Mouse (Mus musculus): ENCODE results near the gene Hist1h2bn. TPM values are rescaled to one million over a fixed set of nuclear protein-coding genes. Genes with fewer than 3 reads are reported as not detected.
"Not testable (repeated sequence)": the region's sequence is repeated elsewhere in the genome, so short reads cannot be mapped to it uniquely, and the experiment has no call there.

Hist1h2bn gene
- polyA plus RNA-seq, 1 experiment from 2014 or later = 3.5 TPM

- Histone ChIP-seq H3K9ac (ENCODE audit: low read depth, low read length) (peak overlapping the region; percentile 54), H3K4me3 (ENCODE audit: low read depth, low read length) (peak overlapping the region; percentile 44), H3K4me2 (ENCODE audit: low read depth, low read length) (peak overlapping the region; percentile 60), H3K9me3 (ENCODE audit: control insufficient read depth, low read length) (no peaks in the 10 kb centered on the region), H3K36me3 (ENCODE audit: control insufficient read depth, insufficient read depth, low read length) (no peaks in the 10 kb centered on the region), H3K4me1 (ENCODE audit: control insufficient read depth, insufficient read depth, low read length) (peaks cover 38% of the 10 kb centered on the region), H3K27me3 (replicated peaks; ENCODE audit: control insufficient read depth, insufficient read depth, low read length) (no peaks in the 10 kb centered on the region), H3K27ac (replicated peaks; ENCODE audit: low read depth, low read length) (peak overlapping the region; percentile 89)
- ATAC-seq (ENCODE audit: low read depth) (no peak), DNase-seq (ENCODE audit: low spot score) (no peak)
- WGBS = 36% methylated on average over 6 of the region's 6 CpGs
Measured at GRCm38 (mm10) chr13:21784311-21784710, 30.4 kb downstream of the Hist1h2bn start.

- DNase-seq (ENCODE audit: low spot score) = peak; percentile 64
- 4% methylated on average over 8 of the region's 8 CpGs for WGBS
- Histone ChIP-seq H3K36me3 (ENCODE audit: control insufficient read depth, insufficient read depth, low read length) (no peaks in the 10 kb centered on the region), H3K27ac (replicated peaks; ENCODE audit: low read depth, low read length) (peak overlapping the region; percentile 90), H3K4me2 (ENCODE audit: low read depth, low read length) (peak overlapping the region; percentile 56), H3K4me1 (ENCODE audit: control insufficient read depth, insufficient read depth, low read length) (peaks cover 39% of the 10 kb centered on the region), H3K27me3 (replicated peaks; ENCODE audit: control insufficient read depth, insufficient read depth, low read length) (no peaks in the 10 kb centered on the region), H3K9me3 (ENCODE audit: control insufficient read depth, low read length) (no peaks in the 10 kb centered on the region), H3K4me3 (ENCODE audit: low read depth, low read length) (peak overlapping the region; percentile 36), H3K9ac (ENCODE audit: low read depth, low read length) (peak overlapping the region; percentile 63)
- ATAC-seq (ENCODE audit: low read depth) = no peak
Measured at GRCm38 (mm10) chr13:21786189-21786898, 32.4 kb downstream of the Hist1h2bn start.

DNA sequence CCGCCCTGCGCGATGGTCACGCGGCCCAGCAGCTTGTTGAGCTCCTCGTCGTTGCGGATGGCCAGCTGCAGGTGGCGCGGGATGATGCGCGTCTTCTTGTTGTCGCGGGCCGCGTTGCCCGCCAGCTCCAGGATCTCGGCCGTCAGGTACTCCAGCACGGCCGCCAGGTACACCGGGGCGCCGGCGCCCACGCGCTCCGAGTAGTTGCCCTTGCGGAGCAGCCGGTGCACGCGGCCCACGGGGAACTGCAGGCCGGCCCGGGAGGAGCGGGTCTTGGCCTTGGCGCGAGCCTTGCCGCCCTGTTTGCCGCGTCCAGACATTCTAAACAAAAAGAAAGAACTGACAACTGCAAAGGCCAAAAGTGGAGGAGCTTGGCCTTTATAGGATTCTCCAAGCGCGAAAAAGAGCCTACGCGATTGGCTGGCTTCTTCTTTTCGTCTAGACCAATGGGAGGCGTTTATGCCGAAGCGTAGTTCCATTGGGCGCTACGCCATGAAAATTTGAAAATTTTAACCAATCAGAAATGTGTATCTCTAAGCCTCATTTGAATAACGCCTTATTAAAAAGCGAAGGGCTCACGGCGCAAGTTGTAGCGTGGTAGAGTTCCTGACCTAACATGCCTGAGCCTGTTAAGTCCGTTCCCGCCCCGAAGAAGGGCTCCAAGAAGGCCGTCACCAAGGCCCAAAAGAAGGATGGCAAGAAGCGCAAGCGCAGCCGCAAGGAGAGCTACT, 33.1 kb downstream of the Hist1h2bn start, which contains the start of the genes Hist1h2an and Hist1h2bp:
Hist1h2an (minus strand) TSS at position 320 of the 731 bp plus-strand sequence.
Hist1h2bp (plus strand) TSS at position 563 of the 731 bp plus-strand sequence.
- H3K9me3 ChIP-seq (ENCODE audit: control insufficient read depth, low read length); H3K27me3 ChIP-seq (replicated peaks; ENCODE audit: control insufficient read depth, insufficient read depth, low read length); H3K36me3 ChIP-seq (ENCODE audit: control insufficient read depth, insufficient read depth, low read length): not testable (repeated sequence)
- peak within 1 kb of the TSS; percentile 63 for H3K9ac ChIP-seq (ENCODE audit: low read depth, low read length)
- H3K4me2 ChIP-seq (ENCODE audit: low read depth, low read length) = peak within 1 kb of the TSS; percentile 56
- WGBS = under 1% methylated on average over 34 of the region's 63 CpGs
- peak within 1 kb of the TSS; percentile 90 for H3K27ac ChIP-seq (replicated peaks; ENCODE audit: low read depth, low read length)
- peak; percentile 93 for ATAC-seq (ENCODE audit: low read depth)
- H3K4me3 ChIP-seq (ENCODE audit: low read depth, low read length) = peak within 1 kb of the TSS; percentile 36
- DNase-seq (ENCODE audit: low spot score) = peak; percentile 99
- H3K4me1 ChIP-seq (ENCODE audit: control insufficient read depth, insufficient read depth, low read length) = peaks cover 38% of the 10 kb centered on the region

DNA sequence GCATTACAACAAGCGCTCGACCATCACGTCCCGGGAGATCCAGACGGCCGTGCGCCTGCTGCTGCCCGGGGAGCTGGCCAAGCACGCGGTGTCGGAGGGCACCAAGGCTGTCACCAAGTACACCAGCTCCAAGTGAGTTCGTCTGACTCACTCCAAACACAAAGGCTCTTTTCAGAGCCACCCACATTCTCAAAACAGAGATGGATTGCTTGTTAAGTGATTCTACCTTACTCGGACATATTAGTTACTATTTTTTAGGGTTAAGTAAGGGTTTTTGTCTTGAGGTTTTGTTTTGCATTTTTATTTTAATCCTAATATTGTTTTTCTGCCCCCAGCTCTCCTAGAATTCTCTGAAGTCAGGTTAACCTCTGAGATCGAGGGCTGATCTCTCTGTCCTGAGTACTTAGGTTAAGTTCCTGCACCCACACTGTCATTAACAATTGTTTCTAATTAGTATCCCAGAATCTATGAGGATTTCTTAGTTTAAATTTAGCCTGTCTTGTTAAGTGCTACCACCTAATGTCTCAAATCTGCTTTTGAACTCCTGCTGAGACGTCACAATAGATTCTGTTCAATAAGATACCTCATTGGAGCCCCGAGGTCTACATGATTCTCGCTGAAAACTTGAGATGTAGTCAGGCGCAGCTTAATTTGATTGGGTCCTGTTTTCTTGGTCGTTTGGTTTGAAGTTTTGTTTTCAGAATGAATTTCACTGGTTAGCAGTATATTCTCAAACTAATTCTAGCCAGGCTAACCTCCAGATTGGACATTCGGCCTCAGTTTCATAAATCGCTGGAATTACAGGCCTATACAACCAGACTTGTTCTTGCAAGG, 34.1 kb downstream of the Hist1h2bn start:
- no peaks in the 10 kb centered on the region for H3K9me3 ChIP-seq (ENCODE audit: control insufficient read depth, low read length)
- H3K4me3 ChIP-seq (ENCODE audit: low read depth, low read length) = peak overlapping the region; percentile 36
- H3K4me2 ChIP-seq (ENCODE audit: low read depth, low read length) = peak overlapping the region; percentile 56
- peak overlapping the region; percentile 90 for H3K27ac ChIP-seq (replicated peaks; ENCODE audit: low read depth, low read length)
- H3K9ac ChIP-seq (ENCODE audit: low read depth, low read length) = peak overlapping the region; percentile 50
- H3K36me3 ChIP-seq (ENCODE audit: control insufficient read depth, insufficient read depth, low read length) = no peaks in the 10 kb centered on the region
- ATAC-seq (ENCODE audit: low read depth) (0 out of 2 replicates have a peak, but pooled peaks have one; percentile 2), DNase-seq (ENCODE audit: low spot score) (peak; percentile 68)
- H3K4me1 ChIP-seq (ENCODE audit: control insufficient read depth, insufficient read depth, low read length) = peaks cover 31% of the 10 kb centered on the region
- WGBS = 16% methylated on average over 13 of the region's 21 CpGs
- H3K27me3 ChIP-seq (replicated peaks; ENCODE audit: control insufficient read depth, insufficient read depth, low read length) = no peaks in the 10 kb centered on the region

DNA sequence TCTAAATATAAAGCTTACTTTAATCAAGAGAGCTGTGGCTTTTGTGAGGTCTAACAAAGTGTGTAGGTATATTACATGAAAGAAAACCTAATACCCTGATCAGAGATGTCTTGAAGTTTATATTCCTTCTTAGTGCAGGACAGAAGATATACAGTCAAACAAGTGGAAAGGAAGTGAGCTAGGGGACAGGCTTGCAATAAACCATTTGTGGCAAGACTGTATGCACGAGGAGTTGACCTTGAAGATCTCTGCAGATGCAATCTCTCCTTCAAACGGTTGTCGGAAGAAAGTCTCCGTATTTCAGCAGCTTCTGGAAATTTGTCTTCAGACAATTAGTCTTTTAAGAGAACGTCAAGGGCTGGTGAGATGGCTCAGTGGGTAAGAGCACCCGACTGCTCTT, 36.0 kb downstream of the Hist1h2bn start:
- 52% methylated on average over 6 of the region's 6 CpGs for WGBS
- Histone ChIP-seq H3K36me3 (ENCODE audit: control insufficient read depth, insufficient read depth, low read length) (no peaks in the 10 kb centered on the region), H3K9ac (ENCODE audit: low read depth, low read length) (no peak overlapping the region), H3K4me1 (ENCODE audit: control insufficient read depth, insufficient read depth, low read length) (peaks cover 22% of the 10 kb centered on the region), H3K4me2 (ENCODE audit: low read depth, low read length) (no peak overlapping the region), H3K27me3 (replicated peaks; ENCODE audit: control insufficient read depth, insufficient read depth, low read length) (no peaks in the 10 kb centered on the region), H3K9me3 (ENCODE audit: control insufficient read depth, low read length) (no peaks in the 10 kb centered on the region), H3K4me3 (ENCODE audit: low read depth, low read length) (no peak overlapping the region), H3K27ac (replicated peaks; ENCODE audit: low read depth, low read length) (no peak overlapping the region)
- ATAC-seq (ENCODE audit: low read depth) = no peak
- DNase-seq (ENCODE audit: low spot score) = no peak

GRCm38 (mm10) chr13:21790601-21791283, 36.8 kb downstream of the Hist1h2bn start:
- Histone ChIP-seq H3K9ac (ENCODE audit: low read depth, low read length) (peak overlapping the region; percentile 51), H3K4me1 (ENCODE audit: control insufficient read depth, insufficient read depth, low read length) (peaks cover 22% of the 10 kb centered on the region), H3K4me3 (ENCODE audit: low read depth, low read length) (peak overlapping the region; percentile 16; the same call in 1 of the 2 replicates), H3K9me3 (ENCODE audit: control insufficient read depth, low read length) (no peaks in the 10 kb centered on the region), H3K27me3 (replicated peaks; ENCODE audit: control insufficient read depth, insufficient read depth, low read length) (no peaks in the 10 kb centered on the region), H3K27ac (replicated peaks; ENCODE audit: low read depth, low read length) (peak overlapping the region; percentile 48), H3K4me2 (ENCODE audit: low read depth, low read length) (peak overlapping the region; percentile 49), H3K36me3 (ENCODE audit: control insufficient read depth, insufficient read depth, low read length) (no peaks in the 10 kb centered on the region)
- no peak for ATAC-seq (ENCODE audit: low read depth)
- 11% methylated on average over 18 of the region's 18 CpGs for whole genome bisulfite sequencing
- peak; percentile 13 for DNase-seq (ENCODE audit: low spot score)

DNA sequence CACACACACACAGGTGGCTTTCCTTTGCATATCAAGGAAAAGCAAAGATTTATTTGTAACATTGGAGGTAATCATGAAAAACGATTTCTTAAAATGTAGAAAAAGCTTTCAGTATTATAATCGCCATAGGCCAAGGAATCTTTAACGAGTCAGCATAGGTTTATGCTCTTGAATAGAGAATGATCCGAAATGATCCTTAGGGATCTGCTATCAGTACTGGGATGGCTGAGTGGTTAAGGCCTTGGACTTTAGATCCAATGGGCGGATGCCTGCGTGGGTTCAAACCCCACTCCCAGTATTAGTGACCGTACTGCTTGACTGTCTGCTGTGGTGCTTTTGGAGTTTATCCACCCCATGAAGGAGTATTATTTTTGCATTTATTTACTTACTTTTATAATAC, 41.7 kb downstream of the Hist1h2bn start:
- Histone ChIP-seq H3K4me3 (ENCODE audit: low read depth, low read length) (no peak overlapping the region), H3K27ac (replicated peaks; ENCODE audit: low read depth, low read length) (no peak overlapping the region), H3K4me2 (ENCODE audit: low read depth, low read length) (no peak overlapping the region), H3K9ac (ENCODE audit: low read depth, low read length) (no peak overlapping the region), H3K4me1 (ENCODE audit: control insufficient read depth, insufficient read depth, low read length) (peaks cover 2% of the 10 kb centered on the region; the same call in 1 of the 2 replicates), H3K27me3 (replicated peaks; ENCODE audit: control insufficient read depth, insufficient read depth, low read length) (no peaks in the 10 kb centered on the region), H3K9me3 (ENCODE audit: control insufficient read depth, low read length) (no peaks in the 10 kb centered on the region), H3K36me3 (ENCODE audit: control insufficient read depth, insufficient read depth, low read length) (no peaks in the 10 kb centered on the region)
- no peak for ATAC-seq (ENCODE audit: low read depth)
- 90% methylated on average over 7 of the region's 7 CpGs for WGBS
- no peak for DNase-seq (ENCODE audit: low spot score)

DNA sequence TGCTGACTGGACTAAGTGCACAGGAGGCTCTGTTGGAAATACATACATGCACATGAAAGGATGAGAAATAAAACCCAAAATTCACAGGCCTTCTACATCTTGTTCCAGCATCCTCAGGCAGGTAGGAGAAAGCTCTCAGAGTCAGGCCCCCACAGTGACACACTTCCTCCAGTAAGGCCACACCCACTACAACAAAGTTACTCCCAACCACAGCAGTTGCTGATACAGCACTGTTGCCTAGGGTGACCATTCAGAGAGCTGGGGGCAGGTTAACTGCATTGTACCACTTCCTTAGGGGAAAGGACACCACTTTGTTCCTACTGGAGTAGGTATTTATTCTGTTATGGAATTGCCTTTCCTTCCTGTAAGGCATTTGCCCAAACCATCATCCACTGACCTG, 43.2 kb downstream of the Hist1h2bn start:
- H3K27ac ChIP-seq (replicated peaks; ENCODE audit: low read depth, low read length); H3K27me3 ChIP-seq (replicated peaks; ENCODE audit: control insufficient read depth, insufficient read depth, low read length); H3K4me1 ChIP-seq (ENCODE audit: control insufficient read depth, insufficient read depth, low read length): not testable (repeated sequence)

More for the DNA sequence above, 43.2 kb downstream of the Hist1h2bn start:
- H3K4me3 ChIP-seq (ENCODE audit: low read depth, low read length); H3K4me2 ChIP-seq (ENCODE audit: low read depth, low read length); H3K9ac ChIP-seq (ENCODE audit: low read depth, low read length); DNase-seq (ENCODE audit: low spot score); ATAC-seq (ENCODE audit: low read depth); H3K9me3 ChIP-seq (ENCODE audit: control insufficient read depth, low read length); H3K36me3 ChIP-seq (ENCODE audit: control insufficient read depth, insufficient read depth, low read length): not testable (repeated sequence)
